Mouse (Mus musculus) heart, postnatal 0 days (tissue): ENCODE data around the gene Hnmt. TPM values are rescaled to one million over a fixed set of nuclear protein-coding genes. Genes with fewer than 3 reads are reported as not detected.
A peak's percentile ranks its signal among the peaks of the same experiment; 100 is the strongest.

Experiments used
- ATAC-seq: fragments of 200-750 bp; cut with Nextera tagmentation; 2 replicates; pipeline ENCODE4 v1.8.0; 2017; ENCODE audit warnings: low read depth, moderate number of reproducible peaks, moderate library complexity; ENCODE audit not compliant: insufficient read depth
- DNase-seq: peaks from one replicate; pipeline ENCODE4 v3.0.0-alpha.2; 2016; ENCODE audit warnings: low spot score
- H3K27ac ChIP-seq: fragments of 300-500 bp; sonication (generic); 2 replicates; pipeline ENCODE4 v1.5.1; 2014; ENCODE audit warnings: low read depth, mild to moderate bottlenecking
- H3K27me3 ChIP-seq: fragments of 300-500 bp; sonication (generic); 2 replicates; pipeline ENCODE4 v1.6.1; 2014; ENCODE audit warnings: low read length, mixed read lengths; ENCODE audit not compliant: control insufficient read depth, insufficient read depth
- H3K36me3 ChIP-seq: fragments of 300-500 bp; sonication (generic); replicated peaks from 2 replicates; pipeline ENCODE4 v1.6.1; 2014; ENCODE audit warnings: low read length, mixed read lengths; ENCODE audit not compliant: control insufficient read depth, insufficient read depth
- H3K4me1 ChIP-seq: fragments of 300-500 bp; sonication (generic); 2 replicates; pipeline ENCODE4 v1.6.1; 2014; ENCODE audit warnings: antibody characterized with exemption; ENCODE audit not compliant: control insufficient read depth, insufficient read depth
- H3K4me2 ChIP-seq: fragments of 300-500 bp; sonication (generic); 2 replicates; pipeline ENCODE4 v1.6.1; 2014; ENCODE audit warnings: low read depth, mild to moderate bottlenecking, low read length, moderate library complexity
- H3K4me3 ChIP-seq: fragments of 300-500 bp; sonication (generic); 2 replicates; pipeline ENCODE4 v1.5.1; 2014; ENCODE audit warnings: low read depth, low read length
- H3K9ac ChIP-seq: fragments of 300-500 bp; sonication (generic); replicated peaks from 2 replicates; pipeline ENCODE4 v1.6.1; 2014; ENCODE audit warnings: low read depth, low read length, mixed read lengths
- H3K9me3 ChIP-seq: fragments of 300-500 bp; sonication (generic); replicated peaks from 2 replicates; pipeline ENCODE4 v1.6.1; 2016; ENCODE audit warnings: low read length; ENCODE audit not compliant: control insufficient read depth
- CTCF ChIP-seq: IDR thresholded peaks from 2 replicates; pipeline ENCODE4 v1.5.1; 2016; ENCODE audit warnings: antibody characterized with exemption, control low read depth, low read depth
- EP300 ChIP-seq: IDR thresholded peaks from 2 replicates; pipeline ENCODE4 v1.6.1; 2016; ENCODE audit warnings: antibody characterized with exemption, low read depth
- WGBS: fragments of 180-500 bp; shearing (Covaris S2); extraction: QIAGEN DNeasy Blood & Tissue Kit; methylation state at CpG from one replicate; pipeline ENCODE4 v1.1.7; 2014; 5-methylcytosine and 5-hydroxymethylcytosine counted together
- polyA plus RNA-seq: library from polyadenylated mRNA; unstranded; fragments of >200 nt; fragmentation: Nextera tagmentation; extraction: Ambion mirVana; gene quantifications from 2 replicates; pipeline ENCODE4 v1.2.1, GENCODE M21; 2015
- total RNA-seq: library from RNA; depleted of rRNA; stranded (reverse); fragments of >200 nt; gene quantifications from 2 replicates; pipeline ENCODE4 v1.2.3, GENCODE M21; 2014; ENCODE audit warnings: low replicate concordance; rRNA removed

Gene Hnmt
- total RNA-seq = 2.2 and 7.1 TPM in 2 replicates
- 8.2 and 9.9 TPM in 2 replicates for polyA plus RNA-seq

DNA sequence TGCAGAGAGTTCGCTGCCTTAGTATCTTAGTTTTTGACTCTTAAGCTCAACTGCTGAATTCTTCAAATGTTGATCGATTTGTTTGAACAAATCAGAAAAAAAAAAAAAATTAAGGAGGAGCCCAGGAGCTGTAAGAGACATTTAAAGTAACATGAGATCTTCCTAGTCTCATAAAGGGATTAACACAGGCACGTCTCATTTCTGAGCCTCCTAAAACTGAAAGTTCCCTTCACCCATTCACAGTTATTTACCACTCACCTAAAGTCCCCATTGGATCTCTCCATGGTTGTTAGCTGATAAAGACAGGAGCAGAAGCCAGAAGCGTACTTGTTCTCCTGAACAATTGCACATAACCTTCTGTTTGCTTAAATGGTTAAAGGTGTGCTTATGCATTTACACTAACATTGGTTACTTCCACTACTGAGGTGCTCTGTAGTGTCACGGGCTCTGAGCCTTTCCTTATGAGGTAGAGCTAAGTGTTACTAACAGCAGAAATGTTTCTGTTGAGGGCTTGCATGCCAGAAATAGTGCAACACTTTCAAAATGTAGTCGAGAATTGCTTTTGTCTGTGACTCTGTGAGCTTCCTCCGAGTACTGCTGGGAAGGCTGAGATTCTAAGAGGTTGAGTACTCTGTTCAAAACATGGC is at the start of gene Hnmt:
Gene Hnmt (minus strand): TSS at position 51 of the 647 bp plus-strand sequence.
- TF ChIP-seq EP300 (no peak), CTCF (no peak)
- H3K4me2 ChIP-seq = peak within 1 kb of the TSS; percentile 61

DNA sequence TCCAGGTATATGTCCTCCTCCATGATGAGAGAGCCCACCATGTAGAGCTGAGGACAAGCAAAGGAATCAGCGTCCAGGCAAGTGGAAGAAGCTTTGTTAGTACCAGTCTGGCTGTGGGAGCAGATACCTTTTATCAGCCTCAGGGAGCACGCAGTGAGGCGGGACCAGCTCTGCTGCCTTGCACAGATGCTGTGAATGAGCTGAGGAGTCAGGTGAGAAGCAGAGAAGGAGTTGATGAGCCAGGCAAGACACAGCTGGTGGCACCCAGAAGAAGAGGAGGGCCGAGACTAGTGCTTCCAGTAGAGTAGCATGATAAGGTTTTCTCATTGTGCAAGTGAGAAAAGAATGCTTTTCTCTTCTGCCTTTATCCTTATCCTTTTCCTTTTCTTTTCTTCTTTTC is 47.3 kb upstream of the Hnmt start, which contains the start of gene Tbpl2:
Gene Tbpl2 (minus strand): TSS at position 101 of the 400 bp plus-strand sequence.
- Histone ChIP-seq H3K4me1 (no peaks in the 10 kb centered on the region), H3K27me3 (no peaks in the 10 kb centered on the region), H3K4me3 (no peak within 1 kb of the TSS), H3K27ac (no peak within 1 kb of the TSS), H3K9me3 (no peaks in the 10 kb centered on the region), H3K4me2 (no peak within 1 kb of the TSS), H3K36me3 (no peaks in the 10 kb centered on the region), H3K9ac (no peak within 1 kb of the TSS)
- TF ChIP-seq CTCF = no peak
- no peak for TF ChIP-seq EP300
- ATAC-seq (no peak), DNase-seq (no peak)
- 47% methylated on average over 4 of the region's 4 CpGs for WGBS

More for the DNA sequence above, at the start of gene Hnmt:
- 29% methylated on average over 7 of the region's 7 CpGs for WGBS
- Histone ChIP-seq H3K4me3 (peak within 1 kb of the TSS; percentile 53), H3K36me3 (no peaks in the 10 kb centered on the region), H3K9me3 (no peaks in the 10 kb centered on the region), H3K4me1 (no peaks in the 10 kb centered on the region), H3K9ac (peak within 1 kb of the TSS; percentile 51), H3K27ac (peak within 1 kb of the TSS; percentile 75), H3K27me3 (no peaks in the 10 kb centered on the region)
- ATAC-seq = no peak
- DNase-seq = no peak

DNA sequence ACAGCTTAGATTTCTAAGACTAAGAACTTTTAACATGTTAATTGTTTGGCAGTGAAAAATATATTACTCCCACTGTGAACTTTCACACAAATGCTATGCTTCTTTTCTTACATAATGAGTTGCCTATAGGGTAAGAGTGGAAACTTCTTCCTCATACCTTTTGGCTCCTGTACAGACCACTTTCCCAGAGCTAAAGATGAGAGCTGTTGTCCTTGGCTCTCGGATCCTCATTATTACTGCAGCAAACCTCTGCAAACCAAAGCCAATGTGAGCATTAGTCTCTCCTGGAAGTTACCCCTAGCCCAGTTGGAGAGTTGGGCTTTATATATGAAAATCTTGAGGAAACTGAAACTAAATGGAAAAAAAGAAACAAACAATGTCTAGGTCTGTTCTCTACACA is 41.7 kb upstream of the Hnmt start:
- Histone ChIP-seq H3K4me3 (no peak overlapping the region), H3K9ac (no peak overlapping the region), H3K27ac (no peak overlapping the region), H3K4me1 (no peaks in the 10 kb centered on the region), H3K4me2 (no peak overlapping the region), H3K9me3 (no peaks in the 10 kb centered on the region), H3K36me3 (no peaks in the 10 kb centered on the region), H3K27me3 (no peaks in the 10 kb centered on the region)
- ATAC-seq (no peak), DNase-seq (no peak)
- no peak for TF ChIP-seq EP300
- 55% methylated on average over 1 of the region's 1 CpGs for WGBS

DNA sequence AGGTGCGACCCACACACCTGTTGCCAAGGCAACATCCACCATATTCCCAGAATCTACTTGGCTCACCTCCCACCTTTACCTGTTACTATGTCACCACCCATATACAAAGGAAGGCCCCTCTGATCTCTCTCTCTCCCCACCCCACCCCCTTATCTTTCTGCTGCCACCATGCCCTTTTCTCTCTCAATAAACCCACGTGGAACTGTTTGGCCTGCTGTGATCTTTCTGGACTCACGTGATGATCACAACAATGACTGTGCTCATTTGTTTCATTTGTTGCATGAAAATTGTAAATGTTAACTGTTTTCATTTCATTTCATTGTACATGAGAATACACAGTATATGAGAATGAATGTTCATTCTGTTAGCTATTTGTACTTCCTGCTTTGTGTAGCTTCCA is 1.3 kb upstream of the Hnmt start:
- no peak overlapping the region for H3K4me3 ChIP-seq
- TF ChIP-seq EP300 (no peak), CTCF (no peak)
- 78% methylated on average over 3 of the region's 3 CpGs for WGBS

DNA sequence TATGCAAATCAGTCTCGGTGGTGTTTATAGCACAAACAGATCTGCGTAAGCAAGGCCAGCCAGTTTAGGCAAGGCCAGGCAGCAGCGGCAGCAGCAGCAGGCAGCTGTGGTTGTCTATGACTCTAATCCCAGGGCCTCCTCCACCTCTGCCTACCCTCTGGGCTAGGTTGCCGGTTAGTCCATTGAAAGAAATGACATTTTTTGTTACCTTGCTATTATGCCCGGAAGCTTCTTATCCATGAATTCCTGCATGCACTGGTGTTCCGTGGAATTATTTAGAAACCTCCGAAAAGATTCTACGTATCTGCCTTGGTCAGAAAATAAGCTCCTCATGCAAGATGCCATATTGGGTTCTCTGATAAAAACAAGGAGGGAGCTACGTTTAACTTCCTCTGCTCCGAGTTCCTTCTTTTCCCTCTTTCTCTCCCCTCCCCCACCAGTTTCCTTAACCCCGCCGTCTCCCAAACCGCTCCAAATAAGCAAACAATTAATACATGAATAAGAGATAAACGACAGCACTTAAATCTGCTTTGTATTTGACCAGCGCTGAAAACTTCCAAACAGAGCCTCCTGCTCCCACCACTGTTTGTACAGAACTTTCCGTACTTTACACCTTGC is 605 bp downstream of the Hnmt start:
- Histone ChIP-seq H3K36me3 (no peaks in the 10 kb centered on the region), H3K4me2 (peak overlapping the region; percentile 61), H3K9me3 (no peaks in the 10 kb centered on the region), H3K9ac (peak overlapping the region; percentile 51), H3K27me3 (no peaks in the 10 kb centered on the region), H3K4me3 (peak overlapping the region; percentile 53), H3K4me1 (no peaks in the 10 kb centered on the region), H3K27ac (peak overlapping the region; percentile 75)
- DNase-seq = peak; percentile 37
- ATAC-seq = peak; percentile 70; the same call in 1 of the 2 replicates
- TF ChIP-seq CTCF (no peak), EP300 (no peak)
- 12% methylated on average over 16 of the region's 16 CpGs for WGBS

More for the DNA sequence above, 1.3 kb upstream of the Hnmt start:
- no peak for ATAC-seq
- Histone ChIP-seq H3K27ac (no peak overlapping the region), H3K9me3 (no peaks in the 10 kb centered on the region), H3K9ac (no peak overlapping the region), H3K4me2 (no peak overlapping the region), H3K27me3 (no peaks in the 10 kb centered on the region), H3K4me1 (no peaks in the 10 kb centered on the region), H3K36me3 (no peaks in the 10 kb centered on the region)
- no peak for DNase-seq
